Mouse (Mus musculus): ENCODE results near the gene Stk11. TPM values are rescaled to one million over a fixed set of nuclear protein-coding genes. Genes with fewer than 3 reads are reported as not detected.
A peak's percentile ranks its signal among the peaks of the same experiment; 100 is the strongest.

Stk11 gene
- polyA plus RNA-seq (2015; fragmentation: Nextera tagmentation; extraction: Ambion mirVana): 14.2 and 15.4 TPM in 2 replicates

DNA sequence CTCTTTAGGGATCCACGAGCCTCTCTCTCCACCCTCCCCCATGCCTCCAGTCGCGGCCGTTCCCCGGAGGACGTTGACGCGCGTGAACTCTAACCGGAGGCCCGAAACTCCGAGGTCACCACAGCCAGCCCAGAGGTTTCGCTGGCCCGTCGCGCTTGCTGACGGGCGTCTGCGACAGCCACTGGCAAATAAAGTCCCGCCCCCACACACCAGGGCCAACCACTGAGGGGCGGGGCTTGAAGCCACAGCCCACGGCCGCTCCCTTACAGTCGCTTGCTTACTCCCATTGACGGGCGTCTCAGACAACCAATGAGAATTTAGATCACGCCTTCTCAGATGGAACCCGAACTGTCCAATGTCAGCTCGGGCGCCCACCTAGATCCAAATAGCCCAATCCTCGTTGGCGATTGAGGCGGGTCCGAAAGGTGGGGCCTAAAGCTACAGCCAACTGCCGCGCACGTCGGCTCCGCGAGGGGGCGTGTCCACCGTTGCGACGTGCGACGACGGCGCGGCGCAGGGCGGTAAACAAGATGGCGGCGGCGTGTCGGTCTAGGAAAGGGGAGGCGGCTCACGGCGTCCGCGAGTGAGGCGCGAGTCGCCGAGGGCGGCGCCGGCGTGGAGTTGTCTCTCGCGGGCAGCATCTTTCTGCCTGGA lies at the start of gene Stk11:
Gene Stk11, plus strand, starts transcription at position 514 of the 654 bp plus-strand sequence.
- Histone ChIP-seq H3K27ac (ENCODE audit: low read length) (peak within 1 kb of the TSS; percentile 83), H3K4me3 (ENCODE audit: low read depth, low read length) (peak within 1 kb of the TSS; percentile 93), H3K36me3 (ENCODE audit: control insufficient read depth, insufficient read depth, low read length) (0 out of 2 replicates have a peak, but pooled peaks cover 2% of the 10 kb centered on the region), H3K9me3 (replicated peaks; ENCODE audit: control insufficient read depth, low read length, poor library complexity, severe bottlenecking) (no peaks in the 10 kb centered on the region), H3K4me2 (ENCODE audit: low read length) (peak within 1 kb of the TSS; percentile 98), H3K9ac (ENCODE audit: low read depth, low read length) (peak within 1 kb of the TSS; percentile 89), H3K27me3 (ENCODE audit: control insufficient read depth, insufficient read depth, low read depth, low read length) (no peaks in the 10 kb centered on the region), H3K4me1 (ENCODE audit: control insufficient read depth, insufficient read depth, low read length) (peaks cover 34% of the 10 kb centered on the region)
- WGBS: 0% methylated on average over 70 of the region's 70 CpGs
- ATAC-seq: peak; percentile 99

DNA sequence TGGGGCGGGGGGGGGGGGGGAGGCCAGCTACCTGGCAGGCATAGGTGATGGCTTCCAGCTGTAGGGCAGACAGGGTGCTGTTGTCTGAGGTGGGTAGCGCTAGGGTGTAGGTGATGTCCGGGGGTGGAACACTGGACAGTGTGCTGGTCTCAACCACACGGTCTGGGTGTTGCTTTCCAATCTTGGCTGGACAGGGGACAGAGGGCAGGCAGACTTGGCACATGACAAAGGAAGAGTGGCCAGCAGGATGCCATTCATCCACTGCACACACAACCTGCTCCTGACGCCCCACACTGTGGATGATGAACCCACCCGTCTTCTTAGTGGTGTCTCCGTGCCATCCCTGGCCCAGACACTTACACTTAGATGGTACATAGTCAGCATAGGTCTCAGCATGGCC lies 46.4 kb upstream of the Stk11 start:
- Histone ChIP-seq H3K4me2 (ENCODE audit: low read length) (no peak overlapping the region), H3K36me3 (ENCODE audit: control insufficient read depth, insufficient read depth, low read length) (0 out of 2 replicates have a peak, but pooled peaks cover 3% of the 10 kb centered on the region), H3K27ac (ENCODE audit: low read length) (no peak overlapping the region), H3K9ac (ENCODE audit: low read depth, low read length) (no peak overlapping the region), H3K4me3 (ENCODE audit: low read depth, low read length) (no peak overlapping the region), H3K4me1 (ENCODE audit: control insufficient read depth, insufficient read depth, low read length) (peaks cover 4% of the 10 kb centered on the region; the same call in 1 of the 2 replicates), H3K9me3 (replicated peaks; ENCODE audit: control insufficient read depth, low read length, poor library complexity, severe bottlenecking) (no peaks in the 10 kb centered on the region), H3K27me3 (ENCODE audit: control insufficient read depth, insufficient read depth, low read depth, low read length) (no peaks in the 10 kb centered on the region)
- WGBS: 84% methylated on average over 6 of the region's 7 CpGs
- ATAC-seq: no peak

- Histone ChIP-seq H3K4me3 (ENCODE audit: low read depth, low read length) (no peak overlapping the region), H3K36me3 (ENCODE audit: control insufficient read depth, insufficient read depth, low read length) (0 out of 2 replicates have a peak, but pooled peaks cover 3% of the 10 kb centered on the region), H3K27ac (ENCODE audit: low read length) (no peak overlapping the region), H3K27me3 (ENCODE audit: control insufficient read depth, insufficient read depth, low read depth, low read length) (no peaks in the 10 kb centered on the region), H3K9ac (ENCODE audit: low read depth, low read length) (no peak overlapping the region), H3K4me2 (ENCODE audit: low read length) (no peak overlapping the region), H3K9me3 (replicated peaks; ENCODE audit: control insufficient read depth, low read length, poor library complexity, severe bottlenecking) (no peaks in the 10 kb centered on the region), H3K4me1 (ENCODE audit: control insufficient read depth, insufficient read depth, low read length) (peaks cover 4% of the 10 kb centered on the region; the same call in 1 of the 2 replicates)
- WGBS: 91% methylated on average over 4 of the region's 4 CpGs
- ATAC-seq: no peak
Measured at GRCm38 (mm10) chr10:80069948-80070450, 45.6 kb upstream of the Stk11 start.

- Histone ChIP-seq H3K27ac (ENCODE audit: low read length) (no peak overlapping the region), H3K27me3 (ENCODE audit: control insufficient read depth, insufficient read depth, low read depth, low read length) (no peaks in the 10 kb centered on the region), H3K4me2 (ENCODE audit: low read length) (no peak overlapping the region), H3K36me3 (ENCODE audit: control insufficient read depth, insufficient read depth, low read length) (no peaks in the 10 kb centered on the region), H3K4me1 (ENCODE audit: control insufficient read depth, insufficient read depth, low read length) (peaks cover 4% of the 10 kb centered on the region; the same call in 1 of the 2 replicates), H3K9ac (ENCODE audit: low read depth, low read length) (no peak overlapping the region), H3K9me3 (replicated peaks; ENCODE audit: control insufficient read depth, low read length, poor library complexity, severe bottlenecking) (no peaks in the 10 kb centered on the region), H3K4me3 (ENCODE audit: low read depth, low read length) (no peak overlapping the region)
- WGBS: 68% methylated on average over 9 of the region's 9 CpGs
- 0 out of 2 replicates have a peak, but pooled peaks have one; percentile 33 for ATAC-seq
Measured at GRCm38 (mm10) chr10:80070837-80071515, 44.6 kb upstream of the Stk11 start.

GRCm38 (mm10) chr10:80071516-80071900 lies 44.1 kb upstream of the Stk11 start:
- Histone ChIP-seq H3K4me1 (ENCODE audit: control insufficient read depth, insufficient read depth, low read length) (peaks cover 4% of the 10 kb centered on the region; the same call in 1 of the 2 replicates), H3K36me3 (ENCODE audit: control insufficient read depth, insufficient read depth, low read length) (no peaks in the 10 kb centered on the region), H3K4me3 (ENCODE audit: low read depth, low read length) (no peak overlapping the region), H3K4me2 (ENCODE audit: low read length) (no peak overlapping the region), H3K9me3 (replicated peaks; ENCODE audit: control insufficient read depth, low read length, poor library complexity, severe bottlenecking) (no peaks in the 10 kb centered on the region), H3K27me3 (ENCODE audit: control insufficient read depth, insufficient read depth, low read depth, low read length) (no peaks in the 10 kb centered on the region), H3K27ac (ENCODE audit: low read length) (no peak overlapping the region), H3K9ac (ENCODE audit: low read depth, low read length) (no peak overlapping the region)
- 82% methylated on average over 3 of the region's 3 CpGs for WGBS
- no peak for ATAC-seq

GRCm38 (mm10) chr10:80072623-80073489 lies 42.7 kb upstream of the Stk11 start:
- no peak for ATAC-seq
- no peaks in the 10 kb centered on the region for H3K9me3 ChIP-seq (replicated peaks; ENCODE audit: control insufficient read depth, low read length, poor library complexity, severe bottlenecking)
- WGBS: 81% methylated on average over 20 of the region's 20 CpGs
- H3K27ac ChIP-seq (ENCODE audit: low read length): no peak overlapping the region
- H3K4me3 ChIP-seq (ENCODE audit: low read depth, low read length): no peak overlapping the region
- H3K9ac ChIP-seq (ENCODE audit: low read depth, low read length): no peak overlapping the region
- no peaks in the 10 kb centered on the region for H3K27me3 ChIP-seq (ENCODE audit: control insufficient read depth, insufficient read depth, low read depth, low read length)
- H3K4me1 ChIP-seq (ENCODE audit: control insufficient read depth, insufficient read depth, low read length): peaks cover 4% of the 10 kb centered on the region; the same call in 1 of the 2 replicates
- H3K36me3 ChIP-seq (ENCODE audit: control insufficient read depth, insufficient read depth, low read length): no peaks in the 10 kb centered on the region
- no peak overlapping the region for H3K4me2 ChIP-seq (ENCODE audit: low read length)

- H3K4me1 ChIP-seq (ENCODE audit: control insufficient read depth, insufficient read depth, low read length): peaks cover 4% of the 10 kb centered on the region; the same call in 1 of the 2 replicates
- H3K36me3 ChIP-seq (ENCODE audit: control insufficient read depth, insufficient read depth, low read length): peaks cover under 1% of the 10 kb centered on the region; the same call in 1 of the 2 replicates
- H3K9me3 ChIP-seq (replicated peaks; ENCODE audit: control insufficient read depth, low read length, poor library complexity, severe bottlenecking): no peaks in the 10 kb centered on the region
- 23% methylated on average over 28 of the region's 28 CpGs for WGBS
- 0 out of 2 replicates have a peak overlapping the region, but pooled peaks have one; percentile 17 for H3K4me2 ChIP-seq (ENCODE audit: low read length)
- no peak overlapping the region for H3K27ac ChIP-seq (ENCODE audit: low read length)
- no peak overlapping the region for H3K4me3 ChIP-seq (ENCODE audit: low read depth, low read length)
- peak overlapping the region; percentile 21 for H3K9ac ChIP-seq (ENCODE audit: low read depth, low read length)
- no peak for ATAC-seq
- H3K27me3 ChIP-seq (ENCODE audit: control insufficient read depth, insufficient read depth, low read depth, low read length): no peaks in the 10 kb centered on the region
Measured at GRCm38 (mm10) chr10:80074813-80075601, 40.6 kb upstream of the Stk11 start.

- H3K4me1 ChIP-seq (ENCODE audit: control insufficient read depth, insufficient read depth, low read length): peaks cover 4% of the 10 kb centered on the region; the same call in 1 of the 2 replicates
- H3K27ac ChIP-seq (ENCODE audit: low read length): no peak overlapping the region
- no peak overlapping the region for H3K4me3 ChIP-seq (ENCODE audit: low read depth, low read length)
- no peaks in the 10 kb centered on the region for H3K27me3 ChIP-seq (ENCODE audit: control insufficient read depth, insufficient read depth, low read depth, low read length)
- no peak overlapping the region for H3K4me2 ChIP-seq (ENCODE audit: low read length)
- H3K36me3 ChIP-seq (ENCODE audit: control insufficient read depth, insufficient read depth, low read length): peaks cover 8% of the 10 kb centered on the region; the same call in 1 of the 2 replicates
- H3K9ac ChIP-seq (ENCODE audit: low read depth, low read length): no peak overlapping the region
- H3K9me3 ChIP-seq (replicated peaks; ENCODE audit: control insufficient read depth, low read length, poor library complexity, severe bottlenecking): no peaks in the 10 kb centered on the region
- ATAC-seq: no peak
- 54% methylated on average over 1 of the region's 1 CpGs for WGBS
Measured at GRCm38 (mm10) chr10:80075924-80076323, 39.7 kb upstream of the Stk11 start.
